Mouse (Mus musculus): ENCODE measurements at regions not wholly inside any gene's neighbourhood (a gene's known extent, or its start where the extent isn't known, plus 50 kb on each side); places are given as distances from the start of the nearest gene placed in this dataset.
A peak's percentile ranks its signal among the peaks of the same experiment; 100 is the strongest.

GRCm38 (mm10) chr10:96458551-96458950 lies 158.3 kb upstream of the Btg1 start:
- TF ChIP-seq CTCF (IDR thresholded peaks at IDR 0.05; ENCODE audit: extremely low read depth, insufficient read depth, insufficient read length, insufficient replicate concordance) (no peak), POLR2A (IDR thresholded peaks at IDR 0.05; ENCODE audit: low read depth, low read length) (no peak)
- Histone ChIP-seq H3K27ac (ENCODE audit: insufficient read depth, low read length) (no peak overlapping the region), H3K4me3 (ENCODE audit: extremely low read depth, insufficient read depth, insufficient read length) (no peak overlapping the region), H3K4me1 (ENCODE audit: control insufficient read depth, insufficient read depth, insufficient read length) (peaks cover 1% of the 10 kb centered on the region; the same call in 1 of the 2 replicates), H3K27me3 (ENCODE audit: control insufficient read depth, insufficient read depth, low read length) (no peaks in the 10 kb centered on the region), H3K36me3 (ENCODE audit: control insufficient read depth, insufficient read depth, low read length) (no peaks in the 10 kb centered on the region)
- 85% methylated on average over 4 of the region's 4 CpGs for WGBS
- DNase-seq (ENCODE audit: low read depth in 1 of 2, low spot score in 2 of 2): no peak

DNA sequence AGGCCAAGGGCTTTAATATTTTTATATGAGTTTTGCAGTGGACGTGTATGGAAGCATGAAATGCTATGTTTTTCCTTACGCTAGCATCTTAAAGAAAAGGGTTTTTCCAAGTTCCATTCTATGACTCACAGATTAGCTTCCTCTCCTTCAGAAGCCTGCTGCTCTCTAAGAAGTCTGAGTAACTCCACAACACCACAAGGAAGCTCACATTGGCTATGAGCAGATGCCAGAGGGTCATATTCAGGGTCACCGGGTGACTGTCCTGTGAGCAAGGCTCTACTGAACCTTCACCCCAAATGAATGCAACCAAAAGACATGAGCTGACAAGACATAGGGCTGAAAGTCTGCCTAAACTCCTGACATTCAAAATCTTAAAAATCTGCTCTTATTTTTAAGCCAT lies 157.6 kb upstream of the Btg1 start:
- Histone ChIP-seq H3K4me3 (ENCODE audit: extremely low read depth, insufficient read depth, insufficient read length) (no peak overlapping the region), H3K27ac (ENCODE audit: insufficient read depth, low read length) (no peak overlapping the region), H3K27me3 (ENCODE audit: control insufficient read depth, insufficient read depth, low read length) (no peaks in the 10 kb centered on the region), H3K36me3 (ENCODE audit: control insufficient read depth, insufficient read depth, low read length) (no peaks in the 10 kb centered on the region), H3K4me1 (ENCODE audit: control insufficient read depth, insufficient read depth, insufficient read length) (peaks cover 1% of the 10 kb centered on the region; the same call in 1 of the 2 replicates)
- no peak for DNase-seq (ENCODE audit: low read depth in 1 of 2, low spot score in 2 of 2)
- TF ChIP-seq CTCF (IDR thresholded peaks at IDR 0.05; ENCODE audit: extremely low read depth, insufficient read depth, insufficient read length, insufficient replicate concordance) (no peak), POLR2A (IDR thresholded peaks at IDR 0.05; ENCODE audit: low read depth, low read length) (no peak)
- WGBS: 79% methylated on average over 3 of the region's 3 CpGs

GRCm38 (mm10) chr10:96460151-96460550 lies 156.7 kb upstream of the Btg1 start:
- WGBS: 66% methylated on average over 9 of the region's 9 CpGs
- no peak overlapping the region for H3K27ac ChIP-seq (ENCODE audit: insufficient read depth, low read length)
- TF ChIP-seq CTCF (IDR thresholded peaks at IDR 0.05; ENCODE audit: extremely low read depth, insufficient read depth, insufficient read length, insufficient replicate concordance) (no peak), POLR2A (IDR thresholded peaks at IDR 0.05; ENCODE audit: low read depth, low read length) (no peak)

DNA sequence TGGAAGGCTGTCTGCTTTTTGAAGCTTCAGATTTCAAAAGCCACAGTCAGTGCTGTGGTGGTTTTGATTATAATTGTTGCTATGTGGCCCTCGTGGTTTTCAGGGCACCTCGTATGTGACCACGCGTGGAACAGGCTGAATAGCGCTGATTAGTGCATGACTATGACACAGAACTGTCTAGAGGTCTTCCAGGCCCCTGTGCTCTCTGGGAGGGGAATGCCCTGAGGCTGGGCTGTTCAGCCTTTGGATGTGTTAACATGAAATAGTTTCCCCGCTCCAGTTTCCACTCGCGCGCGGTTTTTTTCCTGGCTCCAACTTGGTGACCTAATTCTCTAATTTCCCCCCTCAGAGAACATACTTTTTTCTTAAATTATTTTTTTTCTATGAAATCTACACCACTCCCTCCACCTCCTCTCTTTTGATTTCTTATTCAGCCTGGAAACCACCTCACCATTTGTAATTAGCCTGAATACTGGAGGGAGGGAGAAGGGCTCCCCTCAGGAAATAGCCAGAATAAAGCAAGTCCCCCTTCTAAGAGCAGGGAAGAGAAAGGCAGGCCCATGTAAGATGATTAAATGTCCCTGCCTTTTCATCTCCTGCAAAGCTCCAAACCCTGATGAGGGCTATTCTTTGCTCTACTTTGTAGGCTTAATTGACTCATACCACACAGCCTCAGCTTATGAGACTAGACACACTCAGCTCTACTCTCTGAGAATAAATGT lies 156.0 kb upstream of the Btg1 start:
- no peak overlapping the region for H3K4me3 ChIP-seq (ENCODE audit: extremely low read depth, insufficient read depth, insufficient read length)
- H3K36me3 ChIP-seq (ENCODE audit: control insufficient read depth, insufficient read depth, low read length): no peaks in the 10 kb centered on the region
- H3K27ac ChIP-seq (ENCODE audit: insufficient read depth, low read length): no peak overlapping the region
- TF ChIP-seq POLR2A (IDR thresholded peaks at IDR 0.05; ENCODE audit: low read depth, low read length) (no peak), CTCF (IDR thresholded peaks at IDR 0.05; ENCODE audit: extremely low read depth, insufficient read depth, insufficient read length, insufficient replicate concordance) (no peak)
- peaks cover 4% of the 10 kb centered on the region; the same call in 1 of the 2 replicates for H3K4me1 ChIP-seq (ENCODE audit: control insufficient read depth, insufficient read depth, insufficient read length)
- WGBS: 62% methylated on average over 10 of the region's 10 CpGs
- no peaks in the 10 kb centered on the region for H3K27me3 ChIP-seq (ENCODE audit: control insufficient read depth, insufficient read depth, low read length)
- no peak for DNase-seq (ENCODE audit: low read depth in 1 of 2, low spot score in 2 of 2)

More at GRCm38 (mm10) chr10:96460151-96460550, 156.7 kb upstream of the Btg1 start:
- Histone ChIP-seq H3K36me3 (ENCODE audit: control insufficient read depth, insufficient read depth, low read length) (no peaks in the 10 kb centered on the region), H3K4me3 (ENCODE audit: extremely low read depth, insufficient read depth, insufficient read length) (no peak overlapping the region), H3K4me1 (ENCODE audit: control insufficient read depth, insufficient read depth, insufficient read length) (peaks cover 1% of the 10 kb centered on the region; the same call in 1 of the 2 replicates), H3K27me3 (ENCODE audit: control insufficient read depth, insufficient read depth, low read length) (no peaks in the 10 kb centered on the region)
- DNase-seq (ENCODE audit: low read depth in 1 of 2, low spot score in 2 of 2): no peak

GRCm38 (mm10) chr10:96465967-96466366 lies 150.8 kb upstream of the Btg1 start:
- Histone ChIP-seq H3K4me3 (ENCODE audit: extremely low read depth, insufficient read depth, insufficient read length) (no peak overlapping the region), H3K4me1 (ENCODE audit: control insufficient read depth, insufficient read depth, insufficient read length) (peaks cover 8% of the 10 kb centered on the region; the same call in 1 of the 2 replicates), H3K27me3 (ENCODE audit: control insufficient read depth, insufficient read depth, low read length) (no peaks in the 10 kb centered on the region), H3K27ac (ENCODE audit: insufficient read depth, low read length) (peak overlapping the region; percentile 14; the same call in 1 of the 2 replicates), H3K36me3 (ENCODE audit: control insufficient read depth, insufficient read depth, low read length) (no peaks in the 10 kb centered on the region)
- TF ChIP-seq CTCF (IDR thresholded peaks at IDR 0.05; ENCODE audit: extremely low read depth, insufficient read depth, insufficient read length, insufficient replicate concordance): no peak
- no peak for TF ChIP-seq POLR2A (IDR thresholded peaks at IDR 0.05; ENCODE audit: low read depth, low read length)
- no peak for DNase-seq (ENCODE audit: low read depth in 1 of 2, low spot score in 2 of 2)
- 66% methylated on average over 6 of the region's 6 CpGs for WGBS

DNA sequence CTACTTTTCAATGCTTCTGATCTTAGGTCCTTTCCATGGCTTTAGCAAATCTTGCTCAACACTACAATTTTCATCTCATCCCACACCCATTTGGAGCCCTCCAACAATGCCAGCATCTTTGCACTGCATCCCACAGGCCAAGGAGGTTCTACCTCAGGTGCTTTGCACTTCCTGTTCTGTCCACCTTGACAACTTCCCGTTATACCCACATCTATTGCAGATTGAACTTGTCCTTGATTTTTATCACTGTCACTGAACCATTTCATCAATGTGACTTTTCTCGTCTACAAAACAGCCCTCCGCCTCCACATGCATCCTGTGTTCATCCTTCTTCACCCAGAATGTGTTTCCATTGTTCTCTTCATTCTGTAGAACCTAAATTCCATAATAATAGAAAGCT lies 150.0 kb upstream of the Btg1 start:
- Histone ChIP-seq H3K27me3 (ENCODE audit: control insufficient read depth, insufficient read depth, low read length) (no peaks in the 10 kb centered on the region), H3K4me3 (ENCODE audit: extremely low read depth, insufficient read depth, insufficient read length) (no peak overlapping the region), H3K36me3 (ENCODE audit: control insufficient read depth, insufficient read depth, low read length) (no peaks in the 10 kb centered on the region), H3K27ac (ENCODE audit: insufficient read depth, low read length) (no peak overlapping the region), H3K4me1 (ENCODE audit: control insufficient read depth, insufficient read depth, insufficient read length) (peaks cover 14% of the 10 kb centered on the region; the same call in 1 of the 2 replicates)
- TF ChIP-seq POLR2A (IDR thresholded peaks at IDR 0.05; ENCODE audit: low read depth, low read length) (no peak), CTCF (IDR thresholded peaks at IDR 0.05; ENCODE audit: extremely low read depth, insufficient read depth, insufficient read length, insufficient replicate concordance) (no peak)
- WGBS: 66% methylated on average over 3 of the region's 3 CpGs
- DNase-seq (ENCODE audit: low read depth in 1 of 2, low spot score in 2 of 2): no peak

- 74% methylated on average over 4 of the region's 4 CpGs for WGBS
- no peak for DNase-seq (ENCODE audit: low read depth in 1 of 2, low spot score in 2 of 2)
- Histone ChIP-seq H3K4me3 (ENCODE audit: extremely low read depth, insufficient read depth, insufficient read length) (no peak overlapping the region), H3K27me3 (ENCODE audit: control insufficient read depth, insufficient read depth, low read length) (no peaks in the 10 kb centered on the region), H3K27ac (ENCODE audit: insufficient read depth, low read length) (no peak overlapping the region), H3K36me3 (ENCODE audit: control insufficient read depth, insufficient read depth, low read length) (no peaks in the 10 kb centered on the region), H3K4me1 (ENCODE audit: control insufficient read depth, insufficient read depth, insufficient read length) (peaks cover 14% of the 10 kb centered on the region)
- TF ChIP-seq POLR2A (IDR thresholded peaks at IDR 0.05; ENCODE audit: low read depth, low read length): no peak
- TF ChIP-seq CTCF (IDR thresholded peaks at IDR 0.05; ENCODE audit: extremely low read depth, insufficient read depth, insufficient read length, insufficient replicate concordance): no peak
Measured at GRCm38 (mm10) chr10:96467661-96468060, 149.1 kb upstream of the Btg1 start.

All from spleen, adult 2 months (tissue).